Mouse (Mus musculus): Measurements from ENCODE around the gene Prkd2. TPM values are rescaled to one million over a fixed set of nuclear protein-coding genes. Genes with fewer than 3 reads are reported as not detected.

The Prkd2 gene
- polyA plus RNA-seq, 1 experiment from 2014 or later, result 3.2 TPM

DNA sequence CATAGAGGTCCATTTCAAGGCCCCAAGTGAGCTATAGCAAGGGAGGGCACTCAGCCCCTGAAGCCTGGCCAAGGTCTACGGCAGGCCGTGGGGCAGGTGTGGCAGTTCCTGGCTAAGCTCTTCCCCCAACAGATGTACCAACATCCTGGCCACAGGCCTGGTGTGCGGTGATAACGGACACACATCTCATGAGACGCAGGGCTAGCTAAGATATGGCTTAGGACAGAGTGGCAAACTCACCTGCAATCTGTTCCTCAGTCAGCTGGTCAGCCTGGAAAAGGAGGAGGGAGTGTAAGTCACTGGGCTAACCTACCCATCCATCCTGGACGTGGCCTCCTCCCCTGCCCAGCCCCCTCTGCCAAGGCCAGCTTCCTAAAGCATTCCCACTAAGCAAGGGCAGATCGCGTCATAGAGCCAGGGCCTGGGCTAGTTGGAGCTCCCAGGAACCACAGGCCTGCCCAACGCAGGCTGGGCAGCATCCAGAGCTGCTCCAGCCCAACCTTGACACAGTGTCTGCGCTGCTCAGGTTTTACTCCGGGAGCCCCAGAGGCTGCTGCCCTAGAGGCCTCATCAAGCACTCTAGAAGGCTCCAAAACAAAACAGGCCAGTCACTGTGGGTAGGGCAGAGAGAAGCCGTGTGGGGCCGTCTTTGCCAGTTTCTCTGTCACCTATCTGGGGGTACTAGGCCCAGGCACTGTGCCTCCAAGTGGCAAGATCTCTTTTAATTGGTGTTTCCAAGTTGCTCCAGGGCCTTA lies 76.9 kb downstream of the Prkd2 start:
- Histone ChIP-seq H3K9me3 (replicated peaks) (no peaks in the 10 kb centered on the region), H3K27me3 (no peaks in the 10 kb centered on the region), H3K4me3 (replicated peaks) (no peak overlapping the region), H3K36me3 (replicated peaks) (peaks cover 62% of the 10 kb centered on the region), H3K4me1 (replicated peaks) (peaks cover 49% of the 10 kb centered on the region), H3K9ac (peak overlapping the region; percentile 8; the same call in 1 of the 2 replicates), H3K4me2 (peak overlapping the region; percentile 18; the same call in 1 of the 2 replicates), H3K27ac (replicated peaks) (0 out of 2 replicates have a peak overlapping the region, but pooled peaks have one; percentile 16)
- ATAC-seq (ENCODE audit: insufficient read depth), result no peak
- 49% methylated on average over 13 of the region's 13 CpGs for WGBS (ENCODE audit: insufficient replicate concordance)

Other genes with a start within 250 kb of the Prkd2 start
- 2.4 and 2.7 TPM in 2 replicates for gene Arhgap35, start 227.9 kb upstream of the Prkd2 start, polyA plus RNA-seq (2015; fragmentation: Nextera tagmentation; extraction: Ambion mirVana)
- gene Ceacam15, start 167.2 kb upstream of the Prkd2 start, polyA plus RNA-seq (2015; fragmentation: Nextera tagmentation; extraction: Ambion mirVana), result not detected in 2 replicates
- gene Ceacam9, start 121.0 kb upstream of the Prkd2 start, polyA plus RNA-seq (2015; fragmentation: Nextera tagmentation; extraction: Ambion mirVana), result not detected in 2 replicates
- 162 and 176 TPM in 2 replicates for gene Ap2s1, start 104.5 kb upstream of the Prkd2 start, polyA plus RNA-seq (2015; fragmentation: Nextera tagmentation; extraction: Ambion mirVana)
- 120 and 144 TPM in 2 replicates for gene Slc1a5, start 61.6 kb upstream of the Prkd2 start, polyA plus RNA-seq (2015; fragmentation: Nextera tagmentation; extraction: Ambion mirVana)
- gene Strn4, start 27.0 kb upstream of the Prkd2 start, polyA plus RNA-seq (2015; fragmentation: Nextera tagmentation; extraction: Ambion mirVana), result 30.9 and 37.8 TPM in 2 replicates
- gene Fkrp, start 26.2 kb upstream of the Prkd2 start, polyA plus RNA-seq (2015; fragmentation: Nextera tagmentation; extraction: Ambion mirVana), result 8.2 and 9.0 TPM in 2 replicates
- gene Dact3, start 32.4 kb downstream of the Prkd2 start, polyA plus RNA-seq (2015; fragmentation: Nextera tagmentation; extraction: Ambion mirVana), result 0.14 and 0.17 TPM in 2 replicates
- 0.13 TPM in 2 replicates for gene Gng8, start 48.9 kb downstream of the Prkd2 start, polyA plus RNA-seq (2015; fragmentation: Nextera tagmentation; extraction: Ambion mirVana)
- gene Ptgir, start 63.6 kb downstream of the Prkd2 start, polyA plus RNA-seq (2015; fragmentation: Nextera tagmentation; extraction: Ambion mirVana), result 1.2 TPM in 2 replicates
- 79.0 and 83.9 TPM in 2 replicates for gene Calm3, start 81.2 kb downstream of the Prkd2 start, polyA plus RNA-seq (2015; fragmentation: Nextera tagmentation; extraction: Ambion mirVana)
- 0.44 and 0.60 TPM in 2 replicates for gene Pnmal2, start 101.8 kb downstream of the Prkd2 start, polyA plus RNA-seq (2015; fragmentation: Nextera tagmentation; extraction: Ambion mirVana)
- gene Pnmal1, start 116.8 kb downstream of the Prkd2 start, polyA plus RNA-seq (2015; fragmentation: Nextera tagmentation; extraction: Ambion mirVana), result 0.05 TPM in 1 of 2 replicates, not detected in the other
- gene Gm42372, start 140.2 kb downstream of the Prkd2 start, polyA plus RNA-seq (2015; fragmentation: Nextera tagmentation; extraction: Ambion mirVana), result 0.06 TPM in 1 of 2 replicates, not detected in the other
- 3.7 and 3.9 TPM in 2 replicates for gene Ccdc8, start 149.8 kb downstream of the Prkd2 start, polyA plus RNA-seq (2015; fragmentation: Nextera tagmentation; extraction: Ambion mirVana)
- gene Ppp5c, start 185.0 kb downstream of the Prkd2 start, polyA plus RNA-seq (2015; fragmentation: Nextera tagmentation; extraction: Ambion mirVana), result 43.2 and 45.3 TPM in 2 replicates
- gene Hif3a, start 219.5 kb downstream of the Prkd2 start, polyA plus RNA-seq (2015; fragmentation: Nextera tagmentation; extraction: Ambion mirVana), result 31.4 and 37.5 TPM in 2 replicates
- gene Psg16, start 231.1 kb downstream of the Prkd2 start, polyA plus RNA-seq (2015; fragmentation: Nextera tagmentation; extraction: Ambion mirVana), result 0.13 and 0.24 TPM in 2 replicates